Mouse (Mus musculus) heart, postnatal 36 days (tissue): ENCODE results near the gene Dvl1. TPM values are rescaled to one million over a fixed set of nuclear protein-coding genes. Genes with fewer than 3 reads are reported as not detected.

ENCODE experiments used
- DNase-seq, 2 experiments: peaks; one replicate each; pipeline ENCODE4 v3.0.0; 2021 to 2022
- intact Hi-C: fragments of 180-260 bp; cut with DNase I; formaldehyde crosslinking; loops from one replicate; pipeline ENCODE4 v1.15.1; 2025
- total RNA-seq, 2 experiments: library from RNA; stranded (reverse); gene quantifications; 2 replicates each; pipeline ENCODE4 v1.2.3; 2021

Dvl1 gene
- total RNA-seq, 2 experiments from 2014 or later: 46.2 to 54.2 TPM

- DNase-seq: no peak
Measured at GRCm38 (mm10) chr4:155899355-155899754, 52.2 kb downstream of the Dvl1 start.

GRCm38 (mm10) chr4:155901205-155901604, 54.0 kb downstream of the Dvl1 start:
- intact Hi-C loops: loop anchor here (2.0 kb wide), 1 partner anchor 42 kb away; the partner anchor contains the start of gene Ube2j2
- DNase-seq: peak; percentile 30 to 33

More at GRCm38 (mm10) chr4:155899355-155899754, 52.2 kb downstream of the Dvl1 start:
- intact Hi-C loops: no loop called here

- peak in 1 of 2 experiments; percentile 0 for DNase-seq
- intact Hi-C loops: no loop called here
Measured at GRCm38 (mm10) chr4:155903246-155903645, 56.0 kb downstream of the Dvl1 start.

GRCm38 (mm10) chr4:155904318-155905102, 57.3 kb downstream of the Dvl1 start:
- intact Hi-C loops: no loop called here
- DNase-seq: peak; percentile 7 to 32

- peak in 1 of 2 experiments; percentile 1 for DNase-seq
- intact Hi-C loops: no loop called here
Measured at GRCm38 (mm10) chr4:155905634-155906033, 58.4 kb downstream of the Dvl1 start.

GRCm38 (mm10) chr4:155906125-155906524, 58.9 kb downstream of the Dvl1 start:
- peak; percentile 0 to 1 for DNase-seq
- intact Hi-C loops: no loop called here

- peak; percentile 0 to 1 for DNase-seq
- intact Hi-C loops: no loop called here
Measured at GRCm38 (mm10) chr4:155907003-155907402, 59.8 kb downstream of the Dvl1 start.

GRCm38 (mm10) chr4:155908281-155908680, 61.1 kb downstream of the Dvl1 start:
- intact Hi-C loops: no loop called here
- DNase-seq: peak in 1 of 2 experiments; percentile 1

GRCm38 (mm10) chr4:155908751-155909150, 61.5 kb downstream of the Dvl1 start:
- intact Hi-C loops: no loop called here
- peak; percentile 1 to 3 for DNase-seq

Other genes with a start within 250 kb of the Dvl1 start
- gene Slc35e2, start 246.0 kb upstream of the Dvl1 start, total RNA-seq: 1 to 10 TPM; 6.7 to 8.1 TPM
- gene Cdk11b, start 222.5 kb upstream of the Dvl1 start, total RNA-seq: 10 to 100 TPM; 32.1 to 34.2 TPM
- gene Gm10563, start 202.0 kb upstream of the Dvl1 start, total RNA-seq: not detected
- 10 to 100 TPM in 1 of 2 experiments, 1 to 10 TPM in 1; 9.3 to 10.5 TPM for gene Mmp23, start 194.0 kb upstream of the Dvl1 start, total RNA-seq
- gene Mib2, start 178.2 kb upstream of the Dvl1 start, total RNA-seq: 10 to 100 TPM; 25.3 to 29.9 TPM
- gene Fndc10, start 153.1 kb upstream of the Dvl1 start, total RNA-seq: 1 to 10 TPM; 1.2 to 1.6 TPM
- gene Ssu72, start 142.6 kb upstream of the Dvl1 start, total RNA-seq: 10 to 100 TPM; 43.5 to 45.6 TPM
- under 1 TPM; 0.19 to 0.42 TPM for gene Tmem240, start 112.6 kb upstream of the Dvl1 start, total RNA-seq
- 10 to 100 TPM; 45.1 to 45.9 TPM for gene Atad3a, start 86.3 kb upstream of the Dvl1 start, total RNA-seq
- gene Vwa1, start 72.7 kb upstream of the Dvl1 start, total RNA-seq: 1 to 10 TPM; 6.6 to 7.9 TPM
- gene Tmem88b, start 61.5 kb upstream of the Dvl1 start, total RNA-seq: 1 to 10 TPM in 1 of 2 experiments, under 1 TPM in 1; 0.64 to 1.3 TPM
- not detected for gene Ankrd65, start 57.0 kb upstream of the Dvl1 start, total RNA-seq
- gene Mrpl20, start 44.5 kb upstream of the Dvl1 start, total RNA-seq: 10 to 100 TPM; 77.8 to 81.1 TPM
- gene Ccnl2, start 34.9 kb upstream of the Dvl1 start, total RNA-seq: 10 to 100 TPM; 31.0 to 34.0 TPM
- gene Aurkaip1, start 16.1 kb upstream of the Dvl1 start, total RNA-seq: 100 to 1,000 TPM; 114 to 116 TPM
- 10 to 100 TPM; 27.4 to 33.7 TPM for gene Mxra8, start 7.7 kb upstream of the Dvl1 start, total RNA-seq
- gene Tas1r3, start 16.0 kb downstream of the Dvl1 start, total RNA-seq: under 1 TPM; 0.27 to 0.28 TPM
- gene Cptp, start 22.0 kb downstream of the Dvl1 start, total RNA-seq: 10 to 100 TPM in 1 of 2 experiments, 1 to 10 TPM in 1; 9.5 to 11.7 TPM
- gene Ints11, start 22.1 kb downstream of the Dvl1 start, total RNA-seq: 10 to 100 TPM; 15.7 to 18.8 TPM
- gene Pusl1, start 44.4 kb downstream of the Dvl1 start, total RNA-seq: 10 to 100 TPM; 12.7 to 13.1 TPM
- 10 to 100 TPM; 12.0 to 12.2 TPM for gene Acap3, start 44.4 kb downstream of the Dvl1 start, total RNA-seq
- gene Ube2j2, start 96.4 kb downstream of the Dvl1 start, total RNA-seq: 10 to 100 TPM; 49.4 to 56.0 TPM
- 10 to 100 TPM; 15.6 to 16.0 TPM for gene C1qtnf12, start 114.9 kb downstream of the Dvl1 start, total RNA-seq
- 1 to 10 TPM; 2.2 to 2.4 TPM for gene B3galt6, start 145.2 kb downstream of the Dvl1 start, total RNA-seq
- gene Sdf4, start 145.5 kb downstream of the Dvl1 start, total RNA-seq: 10 to 100 TPM; 77.9 to 89.1 TPM
- under 1 TPM; 0.27 to 0.39 TPM for gene Tnfrsf4, start 166.4 kb downstream of the Dvl1 start, total RNA-seq
- gene Tnfrsf18, start 178.8 kb downstream of the Dvl1 start, total RNA-seq: not detected
- not detected for gene Ttll10, start 212.0 kb downstream of the Dvl1 start, total RNA-seq